Mouse (Mus musculus) bone marrow macrophage, adult 2 months (primary cell): ENCODE results near the gene Nfatc2ip.

ENCODE experiments used
- CTCF ChIP-seq: IDR thresholded peaks from 2 replicates; pipeline ENCODE4 v1.5.1; 2012; ENCODE audit warnings: low read depth, mild to moderate bottlenecking, low read length, moderate library complexity
- POLR2A ChIP-seq: IDR thresholded peaks from 2 replicates; pipeline ENCODE4 v1.6.1; 2012; ENCODE audit warnings: mild to moderate bottlenecking, low read depth, low read length, borderline replicate concordance

DNA sequence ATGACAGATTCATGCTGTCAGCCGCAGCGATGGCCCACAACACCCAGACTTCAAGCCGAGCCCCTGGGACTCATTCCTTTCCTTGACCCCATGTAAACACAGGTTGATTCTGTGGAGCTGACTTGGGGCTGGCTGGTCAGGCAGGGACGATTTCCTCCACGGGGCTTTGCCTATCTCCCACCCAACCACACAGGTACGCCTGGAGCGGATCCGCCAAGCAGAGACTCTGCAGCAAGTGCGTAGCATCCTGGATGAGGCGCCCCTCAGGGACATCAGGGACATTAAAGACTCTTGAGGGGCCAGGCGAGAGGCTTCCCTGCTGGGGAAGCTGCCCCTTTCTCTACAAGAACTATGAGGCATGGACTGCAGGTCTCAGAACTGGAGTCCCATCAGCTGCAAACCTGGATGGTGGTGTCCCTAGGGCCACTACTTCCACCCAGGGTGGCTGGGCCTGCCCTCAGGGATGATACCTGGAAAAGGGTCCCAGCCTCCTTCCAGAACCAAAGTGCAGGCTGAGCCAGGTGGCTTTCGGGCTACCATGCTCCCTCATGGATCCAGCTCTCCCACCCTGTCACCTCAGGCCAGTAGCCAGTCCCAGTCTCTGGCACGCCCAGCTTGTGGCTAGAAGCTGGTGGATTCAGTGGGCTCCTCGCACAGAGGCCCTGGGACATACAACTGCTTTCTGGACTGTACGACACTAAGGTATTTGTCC, 48.7 kb upstream of the Nfatc2ip start:
- no peak for TF ChIP-seq POLR2A
- TF ChIP-seq CTCF = no peak
